Mouse (Mus musculus) MEL (cell line): ENCODE results near the gene Pou3f1. TPM values are rescaled to one million over a fixed set of nuclear protein-coding genes. Genes with fewer than 3 reads are reported as not detected.

Experiments
- DNase-seq: peaks from one replicate; pipeline ENCODE4 v3.0.0; 2011; ENCODE audit warnings: low read depth, low spot score
- H3K27ac ChIP-seq: 2 replicates; pipeline ENCODE4 v1.5.1; 2012; ENCODE audit warnings: low read depth, mild to moderate bottlenecking, control low read depth, low read length, moderate library complexity; ENCODE audit not compliant: control insufficient read depth
- H3K27me3 ChIP-seq, 2 experiments: fragments of 150-350 bp in 1 of 2; sonication (generic) in 1 of 2; 2 replicates each; pipeline ENCODE4 v1.6.1; 2012; ENCODE audit warnings: low read length in 2 of 2, mild to moderate bottlenecking in 2 of 2, improper control_type of control experiment in 1 of 2, moderate library complexity in 1 of 2; ENCODE audit not compliant: insufficient read depth in 2 of 2, control insufficient read depth in 1 of 2
- H3K36me3 ChIP-seq, 2 experiments: 2 replicates each; pipeline ENCODE4 v1.6.1; 2012 to 2014; ENCODE audit warnings: low read length in 2 of 2, improper control_type of control experiment in 1 of 2, inconsistent platforms in 1 of 2, mild to moderate bottlenecking in 1 of 2; ENCODE audit not compliant: insufficient read depth in 2 of 2, control insufficient read depth in 1 of 2
- H3K4me1 ChIP-seq, 2 experiments: fragments of 150-350 bp in 1 of 2; sonication (generic) in 1 of 2; 2 replicates each; pipeline ENCODE4 v1.6.1; 2012; ENCODE audit warnings: low read length in 2 of 2, improper control_type of control experiment in 1 of 2, mild to moderate bottlenecking in 1 of 2; ENCODE audit not compliant: insufficient read depth in 2 of 2, control insufficient read depth in 1 of 2
- H3K4me3 ChIP-seq, 2 experiments: fragments of 150-350 bp in 1 of 2; sonication (generic) in 1 of 2; 2 replicates each; pipeline ENCODE4 v1.5.1; 2012; ENCODE audit warnings: low read depth in 2 of 2, low read length in 2 of 2, mild to moderate bottlenecking in 2 of 2, moderate library complexity in 2 of 2, control low read depth in 1 of 2, improper control_type of control experiment in 1 of 2; ENCODE audit not compliant: control insufficient read depth in 1 of 2, insufficient read depth in 1 of 2
- H3K79me2 ChIP-seq: 2 replicates; pipeline ENCODE4 v1.6.1; 2012; ENCODE audit warnings: mild to moderate bottlenecking, low read length, moderate library complexity; ENCODE audit not compliant: control insufficient read depth, poor library complexity, insufficient read depth
- H3K9ac ChIP-seq: 2 replicates; pipeline ENCODE4 v1.6.1; 2012; ENCODE audit warnings: low read depth, mild to moderate bottlenecking, control low read depth, low read length, moderate library complexity; ENCODE audit not compliant: control insufficient read depth, poor library complexity, severe bottlenecking
- H3K9me3 ChIP-seq: fragments of 150-350 bp; sonication (generic); replicated peaks from 2 replicates; pipeline ENCODE4 v1.6.1; 2012; ENCODE audit warnings: mild to moderate bottlenecking, low read length, improper control_type of control experiment, moderate library complexity; ENCODE audit not compliant: insufficient read depth
- BHLHE40 ChIP-seq: IDR thresholded peaks from 2 replicates; pipeline ENCODE4 v1.6.1; 2012; ENCODE audit warnings: low read depth, mild to moderate bottlenecking, inconsistent platforms, low read length, improper control_type of control experiment, borderline replicate concordance
- CHD1 ChIP-seq: IDR thresholded peaks from 2 replicates; pipeline ENCODE4 v1.6.1; 2012; ENCODE audit warnings: low read depth, mild to moderate bottlenecking, inconsistent platforms, low read length, improper control_type of control experiment
- ELF1 ChIP-seq: IDR thresholded peaks from 2 replicates; pipeline ENCODE4 v1.6.1; 2014; ENCODE audit warnings: low read depth, mild to moderate bottlenecking, inconsistent platforms, low read length, improper control_type of control experiment, moderate library complexity
- ETS1 ChIP-seq: IDR thresholded peaks from 2 replicates; pipeline ENCODE4 v1.6.1; 2012; ENCODE audit warnings: low read depth, mild to moderate bottlenecking, inconsistent platforms, low read length, improper control_type of control experiment, moderate library complexity
- HCFC1 ChIP-seq: IDR thresholded peaks from 2 replicates; pipeline ENCODE4 v1.6.1; 2012; ENCODE audit warnings: low read depth, mild to moderate bottlenecking, inconsistent platforms, low read length, improper control_type of control experiment, moderate library complexity
- MAX ChIP-seq: IDR thresholded peaks from 2 replicates; pipeline ENCODE4 v1.6.1; 2011; ENCODE audit warnings: low read length, improper control_type of control experiment
- MAZ ChIP-seq: IDR thresholded peaks from 2 replicates; pipeline ENCODE4 v1.6.1; 2012; ENCODE audit warnings: low read depth, mild to moderate bottlenecking, inconsistent platforms, low read length, improper control_type of control experiment
- MXI1 ChIP-seq: IDR thresholded peaks from 2 replicates; pipeline ENCODE4 v1.6.1; 2011; ENCODE audit warnings: mild to moderate bottlenecking, low read depth, low read length, improper control_type of control experiment
- NRF1 ChIP-seq: IDR thresholded peaks from 2 replicates; pipeline ENCODE4 v1.6.1; 2014; ENCODE audit warnings: low read depth, mild to moderate bottlenecking, inconsistent platforms, low read length, improper control_type of control experiment, moderate library complexity; ENCODE audit not compliant: poor library complexity, insufficient read depth, severe bottlenecking
- POLR2A ChIP-seq, 2 experiments: IDR thresholded peaks; 2 replicates each; pipeline ENCODE4 v1.6.1; 2011 to 2012; ENCODE audit warnings: low read length in 2 of 2, mild to moderate bottlenecking in 2 of 2, control low read depth in 1 of 2, improper control_type of control experiment in 1 of 2, low read depth in 1 of 2, moderate library complexity in 1 of 2; ENCODE audit not compliant: control insufficient read depth in 1 of 2, insufficient read depth in 1 of 2, poor library complexity in 1 of 2
- POLR2AphosphoS5 ChIP-seq: IDR thresholded peaks from 2 replicates; pipeline ENCODE4 v1.6.1; 2012; ENCODE audit warnings: low read depth, borderline replicate concordance, mild to moderate bottlenecking, inconsistent platforms, low read length, moderate library complexity, mixed read lengths
- SIN3A ChIP-seq: IDR thresholded peaks from 2 replicates; pipeline ENCODE4 v1.6.1; 2012; ENCODE audit warnings: low read length, improper control_type of control experiment, inconsistent platforms
- TBP ChIP-seq: IDR thresholded peaks from 2 replicates; pipeline ENCODE4 v1.8.0; 2011; ENCODE audit warnings: low read depth, low read length, improper control_type of control experiment
- USF2 ChIP-seq, 2 experiments: IDR thresholded peaks; 2 replicates each; pipeline ENCODE4 v1.6.1; 2011 to 2012; ENCODE audit warnings: improper control_type of control experiment in 2 of 2, low read length in 2 of 2, borderline replicate concordance in 1 of 2, inconsistent platforms in 1 of 2, low read depth in 1 of 2, mild to moderate bottlenecking in 1 of 2; ENCODE audit not compliant: insufficient read depth in 1 of 2
- ZC3H11A ChIP-seq: IDR thresholded peaks from 2 replicates; pipeline ENCODE4 v1.6.1; 2012; ENCODE audit warnings: low read depth, mild to moderate bottlenecking, inconsistent platforms, low read length, improper control_type of control experiment
- polyA plus RNA-seq, 2 experiments: library from polyadenylated mRNA; stranded (reverse) in 1 of 2; unstranded in 1 of 2; fragments of >175 nt in 1 of 2; fragments of >200 nt in 1 of 2; gene quantifications; 2 replicates each; pipeline versions ENCODE4 v1.2.1 to v1.2.4; 2012; ENCODE audit warnings: low replicate concordance in 2 of 2, low read depth in 1 of 2; ENCODE audit not compliant: insufficient read length in 2 of 2, insufficient read depth in 1 of 2, missing spikeins in 1 of 2
- total RNA-seq: library from RNA; depleted of rRNA; stranded (reverse); fragments of 300-350 nt; gene quantifications from 2 replicates; pipeline ENCODE4 v1.2.3, GENCODE M21; 2012

The Pou3f1 gene
- total and polyA plus RNA-seq, 3 experiments: not detected

DNA sequence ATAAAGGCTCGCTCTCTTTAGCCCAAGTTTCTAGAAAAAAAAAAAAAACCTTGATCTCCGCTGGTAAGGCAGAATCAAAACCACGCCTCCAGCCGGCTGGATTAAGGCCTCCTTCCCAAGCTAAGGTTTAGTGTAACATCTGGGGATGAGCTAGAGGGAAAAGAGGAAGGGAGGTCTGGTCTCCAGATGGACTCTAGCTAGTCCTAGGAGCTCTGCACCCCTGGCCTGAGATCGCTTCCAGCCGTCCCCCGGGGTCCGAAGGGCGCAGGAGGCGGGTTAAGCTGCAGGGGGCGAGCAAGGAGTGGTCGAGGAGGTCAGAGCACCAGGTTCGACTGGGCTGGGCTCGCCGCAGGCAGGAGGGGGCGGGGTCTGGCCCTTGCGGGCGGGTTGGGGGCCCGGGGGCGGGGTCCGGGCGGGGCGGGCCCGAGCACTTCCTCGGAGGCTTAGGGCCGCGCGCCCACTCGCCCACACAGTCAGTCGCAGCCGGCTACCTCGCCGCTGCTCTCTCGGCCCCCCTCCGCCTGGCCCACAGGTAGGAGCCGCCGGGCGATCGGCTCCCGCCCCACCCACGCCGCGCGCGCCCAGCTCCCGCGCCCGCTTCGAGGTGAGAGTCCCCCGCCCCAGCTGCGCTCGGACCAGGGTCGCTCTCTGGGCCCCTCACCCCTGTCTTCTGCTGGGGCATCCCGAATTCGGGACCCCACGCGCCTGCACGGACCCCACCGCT, 43.8 kb downstream of the Pou3f1 start, which contains the start of gene Fhl3 (continued):
- no peak for TF ChIP-seq BHLHE40

DNA sequence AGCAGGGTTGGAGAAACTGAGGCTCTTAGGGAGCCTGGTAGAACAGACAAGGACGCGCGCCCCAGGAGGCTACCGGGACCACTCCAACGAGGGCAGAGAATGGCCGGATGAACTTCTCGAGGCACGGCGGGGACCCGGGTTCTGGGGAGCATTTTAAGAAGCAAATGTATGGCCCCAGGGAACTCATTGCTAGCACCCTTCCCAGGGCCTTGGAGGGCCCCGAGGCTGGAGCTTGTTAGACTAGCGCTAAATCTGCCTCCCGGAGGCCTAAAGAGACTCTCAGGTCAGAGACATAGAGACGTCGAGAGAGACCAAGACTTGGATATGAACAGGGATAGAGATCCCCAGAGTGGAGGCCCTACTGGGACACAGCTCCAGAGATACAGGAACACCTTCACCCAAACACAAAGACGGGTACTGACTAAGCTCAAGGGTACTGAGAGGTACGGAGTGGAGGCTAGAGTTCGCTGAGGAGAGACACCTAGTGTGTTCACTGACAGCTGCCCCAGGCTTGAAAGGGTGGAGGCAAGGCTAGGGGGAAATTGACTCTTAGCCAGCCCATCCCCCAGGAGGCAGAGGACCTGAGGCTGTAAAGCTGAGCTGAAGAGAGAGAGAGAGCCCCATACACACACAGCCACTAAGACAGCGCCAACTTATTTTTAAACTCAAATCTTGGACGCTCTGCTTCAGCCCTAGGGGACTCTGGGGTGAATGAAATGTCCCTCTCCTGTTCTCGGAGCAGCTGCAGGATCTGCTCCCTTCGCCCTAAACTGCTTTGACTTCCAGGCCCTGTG, 44.6 kb downstream of the Pou3f1 start:
- Histone ChIP-seq H3K9me3 (no peaks in the 10 kb centered on the region), H3K79me2 (peaks cover 10% of the 10 kb centered on the region)
- TF ChIP-seq ELF1 (no peak), USF2 (IDR thresholded peaks at IDR 0.05; ENCODE audit: borderline replicate concordance in 1 of 2, insufficient read depth in 1 of 2, low read depth in 1 of 2, low read length in 2 of 2) (no peak), POLR2AphosphoS5 (no peak), CHD1 (no peak), ETS1 (no peak), HCFC1 (0 out of 2 replicates have a peak, but pooled peaks have one; percentile 13), TBP (0 out of 2 replicates have a peak, but pooled peaks have one; percentile 49), ZC3H11A (no peak), POLR2A (IDR thresholded peaks at IDR 0.05; ENCODE audit: control insufficient read depth in 1 of 2, insufficient read depth in 1 of 2, low read depth in 1 of 2, low read length in 2 of 2, poor library complexity in 1 of 2) (0 out of 4 replicates have a peak, but pooled peaks of 1 of the 2 experiments have one; percentile 2), SIN3A (peak; percentile 57), MAZ (peak; percentile 22; the same call in 1 of the 2 replicates), NRF1 (no peak), MAX (no peak), MXI1 (0 out of 2 replicates have a peak, but pooled peaks have one; percentile 46)
- TF ChIP-seq, all 39 proteins: peak for 6
- H3K4me3 ChIP-seq: peak overlapping the region; percentile 71 to 90
- peak overlapping the region; percentile 77 for H3K9ac ChIP-seq
- DNase-seq: peak; percentile 79
- H3K27ac ChIP-seq: peak overlapping the region; percentile 31
- H3K36me3 ChIP-seq: peaks cover 0 to 31% of the 10 kb centered on the region in 2 experiments; a peak in 2 of 4 replicates
- H3K4me1 ChIP-seq: peaks cover 11 to 34% of the 10 kb centered on the region in 2 experiments
- no peaks in the 10 kb centered on the region for H3K27me3 ChIP-seq
